Comparison of ENCODE assay signal across 15 mouse cellular contexts in genomic region chr6:28593708-28594107, GRCm38 (mm10).
"Had no signal": no experiment of that assay in that cellular context is flagged by ENCODE, and none has a peak within 500 bp of the region (broad histone marks: within the 10 kb centered on the region; RNA-seq: fewer than 3 reads in every experiment).

No protein-coding gene starts in this region.

- ATAC-seq: liver, postnatal 0 days; midbrain, embryonic 13.5 days; midbrain, embryonic 15.5 days had no signal

- H3K27ac ChIP-seq: liver, embryonic 15.5 days; midbrain, embryonic 13.5 days; midbrain, embryonic 15.5 days; neural tube, embryonic 12.5 days; stomach, embryonic 15.5 days; stomach, postnatal 0 days had no signal

- DNase-seq: liver, postnatal 0 days; lung, embryonic 14.5 days; lung, postnatal 10 days; lung, postnatal 4 days; right cerebral cortex, postnatal 14 days; thymus, adult 2 months; thymus, postnatal 25 days; thymus, postnatal 4 days had no signal

- H3K4me3 ChIP-seq: liver, embryonic 15.5 days; megakaryocyte, embryonic 14.5 days; midbrain, embryonic 13.5 days; midbrain, embryonic 15.5 days; neural tube, embryonic 12.5 days; stomach, embryonic 15.5 days had no signal
